Mouse (Mus musculus) bone marrow macrophage, adult 2 months (primary cell): ENCODE results near the gene Ypel5. TPM values are rescaled to one million over a fixed set of nuclear protein-coding genes. Genes with fewer than 3 reads are reported as not detected.

Experiments used
- H3K27ac ChIP-seq: 2 replicates; pipeline ENCODE4 v1.5.1; 2012; ENCODE audit warnings: low read depth, low read length; ENCODE audit not compliant: insufficient read depth
- H3K4me1 ChIP-seq: 2 replicates; pipeline ENCODE4 v1.6.1; 2012; ENCODE audit warnings: low read length; ENCODE audit not compliant: control insufficient read depth, insufficient read depth
- H3K4me3 ChIP-seq: 2 replicates; pipeline ENCODE4 v1.5.1; 2012; ENCODE audit warnings: mild to moderate bottlenecking, low read length, moderate library complexity; ENCODE audit not compliant: insufficient read depth
- CTCF ChIP-seq: IDR thresholded peaks from 2 replicates; pipeline ENCODE4 v1.5.1; 2012; ENCODE audit warnings: low read depth, mild to moderate bottlenecking, low read length, moderate library complexity
- POLR2A ChIP-seq: IDR thresholded peaks from 2 replicates; pipeline ENCODE4 v1.6.1; 2012; ENCODE audit warnings: mild to moderate bottlenecking, low read depth, low read length, borderline replicate concordance
- polyA plus RNA-seq: library from polyadenylated mRNA; stranded (reverse); fragments of >200 nt; gene quantifications from 2 replicates; pipeline ENCODE4 v1.2.4, GENCODE M21; 2012; ENCODE audit not compliant: missing spikeins, insufficient read depth, insufficient read length

The Ypel5 gene
- polyA plus RNA-seq, 1 experiment: 88.3 TPM

GRCm38 (mm10) chr17:72881051-72881450, 44.8 kb downstream of the Ypel5 start:
- no peak overlapping the region for H3K27ac ChIP-seq
- H3K4me3 ChIP-seq: no peak overlapping the region
- TF ChIP-seq CTCF (no peak), POLR2A (no peak)
- H3K4me1 ChIP-seq: no peaks in the 10 kb centered on the region

- TF ChIP-seq POLR2A: no peak
- TF ChIP-seq CTCF: no peak
- no peaks in the 10 kb centered on the region for H3K4me1 ChIP-seq
- H3K4me3 ChIP-seq: no peak overlapping the region
- no peak overlapping the region for H3K27ac ChIP-seq
Measured at GRCm38 (mm10) chr17:72881804-72882203, 45.6 kb downstream of the Ypel5 start.

- Histone ChIP-seq H3K4me1 (no peaks in the 10 kb centered on the region), H3K27ac (no peak overlapping the region), H3K4me3 (no peak overlapping the region)
- TF ChIP-seq POLR2A (no peak), CTCF (peak; percentile 77)
Measured at GRCm38 (mm10) chr17:72889556-72890397, 53.5 kb downstream of the Ypel5 start.

- H3K4me3 ChIP-seq: no peak overlapping the region
- no peaks in the 10 kb centered on the region for H3K4me1 ChIP-seq
- no peak overlapping the region for H3K27ac ChIP-seq
- no peak for TF ChIP-seq POLR2A
- no peak for TF ChIP-seq CTCF
Measured at GRCm38 (mm10) chr17:72890398-72890898, 54.2 kb downstream of the Ypel5 start.

GRCm38 (mm10) chr17:72891556-72891955, 55.3 kb downstream of the Ypel5 start:
- Histone ChIP-seq H3K4me3 (no peak overlapping the region), H3K4me1 (no peaks in the 10 kb centered on the region), H3K27ac (no peak overlapping the region)
- TF ChIP-seq POLR2A (no peak), CTCF (no peak)

- no peak overlapping the region for H3K27ac ChIP-seq
- no peaks in the 10 kb centered on the region for H3K4me1 ChIP-seq
- no peak for TF ChIP-seq POLR2A
- no peak overlapping the region for H3K4me3 ChIP-seq
Measured at GRCm38 (mm10) chr17:72895506-72895905, 59.3 kb downstream of the Ypel5 start.

GRCm38 (mm10) chr17:72897076-72897475, 60.8 kb downstream of the Ypel5 start:
- TF ChIP-seq CTCF (no peak), POLR2A (no peak)
- no peaks in the 10 kb centered on the region for H3K4me1 ChIP-seq

GRCm38 (mm10) chr17:72897961-72898360, 61.7 kb downstream of the Ypel5 start:
- TF ChIP-seq POLR2A: no peak
- no peak for TF ChIP-seq CTCF

More at GRCm38 (mm10) chr17:72897076-72897475, 60.8 kb downstream of the Ypel5 start:
- Histone ChIP-seq H3K4me3 (no peak overlapping the region), H3K27ac (no peak overlapping the region)

GRCm38 (mm10) chr17:72898775-72899174, 62.5 kb downstream of the Ypel5 start:
- no peak for TF ChIP-seq POLR2A
- no peak for TF ChIP-seq CTCF
- H3K4me1 ChIP-seq: peaks cover 7% of the 10 kb centered on the region
- H3K4me3 ChIP-seq: no peak overlapping the region
- no peak overlapping the region for H3K27ac ChIP-seq

More at GRCm38 (mm10) chr17:72897961-72898360, 61.7 kb downstream of the Ypel5 start:
- H3K4me3 ChIP-seq: no peak overlapping the region
- no peaks in the 10 kb centered on the region for H3K4me1 ChIP-seq
- no peak overlapping the region for H3K27ac ChIP-seq

Other genes with a start within 250 kb of the Ypel5 start
- not detected in 2 replicates for gene Alk, start 231.8 kb upstream of the Ypel5 start, polyA plus RNA-seq
- gene Lbh, start 81.9 kb downstream of the Ypel5 start, polyA plus RNA-seq: 29.7 and 30.0 TPM in 2 replicates